In genomic region chr3:127004860-127005633, GRCm38 (mm10) we compare ENCODE assay signal across 8 mouse cellular contexts.
A peak's percentile ranks its signal among the peaks of the same experiment; 100 is the strongest.
DNase-seq lines count a peak whose midpoint lies in the region; ATAC-seq and TF ChIP-seq lines count a peak whose summit lies in the region.

No protein-coding gene starts in this region.

- TF ChIP-seq POLR2A in thymus, adult 2 months (IDR thresholded peaks at IDR 0.05; ENCODE audit: control insufficient read depth, extremely low read depth, insufficient read depth, low read length, poor library complexity): no peak

- H3K4me2 ChIP-seq in kidney, postnatal 0 days (ENCODE audit: low read length): no peak overlapping the region

- H3K27me3 ChIP-seq in kidney, postnatal 0 days (ENCODE audit: insufficient read depth, low read length): no peaks in the 10 kb centered on the region
- no peaks in the 10 kb centered on the region for H3K27me3 ChIP-seq in thymus, adult 2 months (ENCODE audit: control insufficient read depth, insufficient read depth, low read length)

- H3K27ac ChIP-seq in kidney, postnatal 0 days: no peak overlapping the region
- no peak overlapping the region for H3K27ac ChIP-seq in thymus, adult 2 months (ENCODE audit: control insufficient read depth, insufficient read depth, low read length)

- no peak overlapping the region for H3K4me3 ChIP-seq in kidney, postnatal 0 days (replicated peaks; ENCODE audit: low read depth, low read length)
- no peak overlapping the region for H3K4me3 ChIP-seq in thymus, adult 2 months (ENCODE audit: control insufficient read depth, insufficient read depth, low read length)

- no peaks in the 10 kb centered on the region for H3K4me1 ChIP-seq in kidney, postnatal 0 days (replicated peaks; ENCODE audit: insufficient read depth, low read length)
- H3K4me1 ChIP-seq in thymus, adult 2 months (replicated peaks; ENCODE audit: control insufficient read depth, insufficient read depth, low read length): no peaks in the 10 kb centered on the region

- peak; percentile 36; the same call in 1 of the 2 replicates for TF ChIP-seq CTCF in kidney, postnatal 0 days (IDR thresholded peaks at IDR 0.05; ENCODE audit: low read depth)
- TF ChIP-seq CTCF in thymus, adult 2 months (IDR thresholded peaks at IDR 0.05; ENCODE audit: borderline replicate concordance, control insufficient read depth, extremely low read depth, insufficient read depth, low read length, poor library complexity): no peak

- 78% methylated on average over 9 of the region's 9 CpGs for WGBS in kidney, postnatal 0 days
- 82% methylated on average over 9 of the region's 9 CpGs for WGBS in thymus, adult 2 months

- no peak overlapping the region for H3K9ac ChIP-seq in kidney, postnatal 0 days (ENCODE audit: low read depth, low read length)

- ATAC-seq in cerebellum, adult (ENCODE audit: insufficient number of reproducible peaks, low FRiP score, low TSS enrichment): peak; percentile 57
- peak; percentile 54; the same call in 1 of the 2 replicates for ATAC-seq in kidney, postnatal 0 days (replicated peaks; ENCODE audit: low FRiP score, low read depth)

- DNase-seq in cerebellum, postnatal 36 days: no peak
- peak; percentile 48 for DNase-seq in 3T3-L1 (ENCODE audit: low read depth, low spot score)
- peak; percentile 34 for DNase-seq in gastrocnemius, postnatal 25 days
- no peak for DNase-seq in kidney, postnatal 0 days (ENCODE audit: low spot score)
- DNase-seq in thymus, adult 2 months: no peak
- no peak for DNase-seq in thymus, postnatal 0 days (ENCODE audit: low spot score)
- DNase-seq in right cerebral cortex, postnatal 10 days (ENCODE audit: low spot score in 2 of 2): no peak

- no peaks in the 10 kb centered on the region for H3K36me3 ChIP-seq in kidney, postnatal 0 days (ENCODE audit: insufficient read depth, low read length)
- no peaks in the 10 kb centered on the region for H3K36me3 ChIP-seq in thymus, adult 2 months (ENCODE audit: control insufficient read depth, insufficient read depth, low read length)

- H3K9me3 ChIP-seq in kidney, postnatal 0 days (replicated peaks; ENCODE audit: low read length): no peaks in the 10 kb centered on the region

Comparison
In these comparisons a context has a peak if more than half of its experiments do, and no peak if none do; other contexts are left out.
1. DNase-seq: peak in 3T3-L1 (single experiment) and gastrocnemius, postnatal 25 days (single experiment); none in cerebellum, postnatal 36 days (0 of 2), kidney, postnatal 0 days (single experiment), thymus, adult 2 months (single experiment), thymus, postnatal 0 days (single experiment) and right cerebral cortex, postnatal 10 days (0 of 2).